Mouse (Mus musculus): Measurements from ENCODE around the gene 4930595D18Rik. TPM values are rescaled to one million over a fixed set of nuclear protein-coding genes. Genes with fewer than 3 reads are reported as not detected.
A peak's percentile ranks its signal among the peaks of the same experiment; 100 is the strongest.

Gene 4930595D18Rik
- total and polyA plus RNA-seq, 3 experiments: 0.35 TPM; not detected in 2

- Histone ChIP-seq H3K4me1 (ENCODE audit: control insufficient read depth in 1 of 2, insufficient read depth in 2 of 2, low read length in 2 of 2) (peaks cover 0 to 6% of the 10 kb centered on the region in 2 experiments; a peak in 2 of 4 replicates), H3K27me3 (ENCODE audit: control insufficient read depth in 1 of 2, insufficient read depth in 2 of 2, low read length in 2 of 2) (no peaks in the 10 kb centered on the region; a peak in 1 of 4 replicates)
These were observed 31.7 kb downstream of the 4930595D18Rik start for GRCm38 (mm10) chr12:111152579-111152978.

GRCm38 (mm10) chr12:111151422-111152156 lies 32.7 kb downstream of the 4930595D18Rik start:
- no peak for DNase-seq (ENCODE audit: low read depth, low spot score)
- no peaks in the 10 kb centered on the region for H3K9me3 ChIP-seq (replicated peaks; ENCODE audit: insufficient read depth, low read length)
- no peak overlapping the region for H3K4me3 ChIP-seq (ENCODE audit: control insufficient read depth in 1 of 2, insufficient read depth in 1 of 2, low read depth in 2 of 2, low read length in 2 of 2)
- no peak overlapping the region for H3K9ac ChIP-seq (ENCODE audit: control insufficient read depth, low read depth, low read length, poor library complexity, severe bottlenecking)
- no peaks in the 10 kb centered on the region for H3K36me3 ChIP-seq (ENCODE audit: control insufficient read depth in 1 of 2, insufficient read depth in 2 of 2, low read length in 2 of 2)
- no peaks in the 10 kb centered on the region for H3K79me2 ChIP-seq (ENCODE audit: control insufficient read depth, insufficient read depth, low read length, poor library complexity)
- H3K27me3 ChIP-seq (ENCODE audit: control insufficient read depth in 1 of 2, insufficient read depth in 2 of 2, low read length in 2 of 2): no peaks in the 10 kb centered on the region; a peak in 1 of 4 replicates
- TF ChIP-seq ETS1 (IDR thresholded peaks at IDR 0.05; ENCODE audit: low read depth, low read length) (no peak), MYB (IDR thresholded peaks at IDR 0.05; ENCODE audit: low read depth, low read length) (no peak), GABPA (IDR thresholded peaks at IDR 0.05; ENCODE audit: low read depth, low read length) (no peak), MAFK (IDR thresholded peaks at IDR 0.05; ENCODE audit: borderline replicate concordance, low read depth, low read length) (no peak), CHD1 (IDR thresholded peaks at IDR 0.05; ENCODE audit: low read depth, low read length) (no peak), RCOR1 (IDR thresholded peaks at IDR 0.05; ENCODE audit: low read depth, low read length) (no peak), MXI1 (IDR thresholded peaks at IDR 0.05; ENCODE audit: low read depth, low read length) (no peak), CHD2 (IDR thresholded peaks at IDR 0.05; ENCODE audit: low read length) (no peak), SIN3A (IDR thresholded peaks at IDR 0.05; ENCODE audit: low read length) (no peak), ZMIZ1 (IDR thresholded peaks at IDR 0.05; ENCODE audit: low read depth, low read length) (no peak), TAL1 (IDR thresholded peaks at IDR 0.05; ENCODE audit: low read length) (no peak), UBTF (IDR thresholded peaks at IDR 0.05; ENCODE audit: borderline replicate concordance, insufficient read depth, low read depth, low read length) (no peak)
- peaks cover 0 to 6% of the 10 kb centered on the region in 2 experiments; a peak in 2 of 4 replicates for H3K4me1 ChIP-seq (ENCODE audit: control insufficient read depth in 1 of 2, insufficient read depth in 2 of 2, low read length in 2 of 2)
- no peak overlapping the region for H3K27ac ChIP-seq (ENCODE audit: control insufficient read depth, low read depth, low read length)

More at GRCm38 (mm10) chr12:111152579-111152978, 31.7 kb downstream of the 4930595D18Rik start:
- Histone ChIP-seq H3K9me3 (replicated peaks; ENCODE audit: insufficient read depth, low read length) (no peaks in the 10 kb centered on the region), H3K79me2 (ENCODE audit: control insufficient read depth, insufficient read depth, low read length, poor library complexity) (no peaks in the 10 kb centered on the region), H3K4me3 (ENCODE audit: control insufficient read depth in 1 of 2, insufficient read depth in 1 of 2, low read depth in 2 of 2, low read length in 2 of 2) (no peak overlapping the region), H3K9ac (ENCODE audit: control insufficient read depth, low read depth, low read length, poor library complexity, severe bottlenecking) (no peak overlapping the region), H3K36me3 (ENCODE audit: control insufficient read depth in 1 of 2, insufficient read depth in 2 of 2, low read length in 2 of 2) (no peaks in the 10 kb centered on the region), H3K27ac (ENCODE audit: control insufficient read depth, low read depth, low read length) (no peak overlapping the region)
- DNase-seq (ENCODE audit: low read depth, low spot score): no peak
- TF ChIP-seq BHLHE40 (IDR thresholded peaks at IDR 0.05; ENCODE audit: borderline replicate concordance, low read depth, low read length) (no peak), USF1 (IDR thresholded peaks at IDR 0.05; ENCODE audit: low read depth, low read length) (peak; percentile 74), GABPA (IDR thresholded peaks at IDR 0.05; ENCODE audit: low read depth, low read length) (no peak), USF2 (IDR thresholded peaks at IDR 0.05; ENCODE audit: borderline replicate concordance in 1 of 2, insufficient read depth in 1 of 2, low read depth in 1 of 2, low read length in 2 of 2) (peak in 1 of 2 experiments; percentile 8; a peak in 1 of 4 replicates), POLR2AphosphoS5 (IDR thresholded peaks at IDR 0.05; ENCODE audit: borderline replicate concordance, low read depth, low read length) (no peak)

All from MEL (cell line).